In the genomic region with DNA sequence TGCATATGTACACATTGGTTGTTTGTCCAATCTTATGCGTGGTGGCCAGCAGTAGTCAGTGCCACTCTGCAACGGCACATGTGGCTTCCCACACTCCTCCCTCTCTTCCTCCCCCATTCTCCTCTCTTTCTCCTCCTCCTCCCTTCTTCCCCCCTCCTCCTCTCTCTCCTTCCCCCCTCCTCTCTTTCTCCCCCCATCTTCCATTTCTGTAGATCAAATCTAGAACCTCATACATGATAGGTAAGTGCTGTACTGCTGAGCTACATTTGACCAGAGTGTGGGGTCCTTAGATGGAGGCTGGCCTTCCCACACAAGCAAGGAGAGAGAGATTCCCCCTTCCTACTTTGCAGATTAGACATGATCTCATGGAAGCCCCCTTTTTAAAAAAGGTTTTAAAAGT, we compare ENCODE assay signal across 10 mouse cellular contexts. TPM values are rescaled to one million over a fixed set of nuclear protein-coding genes. Genes with fewer than 3 reads are reported as not detected.
A peak's percentile ranks its signal among the peaks of the same experiment; 100 is the strongest.
DNase-seq lines count a peak whose midpoint lies in the region; TF ChIP-seq lines count a peak whose summit lies in the region.
"Had no signal": no experiment of that assay in that cellular context is flagged by ENCODE, and none has a peak within 500 bp of the region (broad histone marks: within the 10 kb centered on the region; RNA-seq: fewer than 3 reads in every experiment).

No protein-coding gene starts in this region.

- TF ChIP-seq POLR2A in MEL (IDR thresholded peaks at IDR 0.05; ENCODE audit: control insufficient read depth in 1 of 2, insufficient read depth in 1 of 2, low read depth in 1 of 2, low read length in 2 of 2, poor library complexity in 1 of 2): no peak

- peaks cover 0 to 6% of the 10 kb centered on the region in 2 experiments; a peak in 1 of 4 replicates for H3K4me1 ChIP-seq in MEL (ENCODE audit: control insufficient read depth in 1 of 2, insufficient read depth in 2 of 2, low read length in 2 of 2)

- peaks cover 0 to 5% of the 10 kb centered on the region in 2 experiments; a peak in 1 of 4 replicates for H3K36me3 ChIP-seq in MEL (ENCODE audit: control insufficient read depth in 1 of 2, insufficient read depth in 2 of 2, low read length in 2 of 2)
- H3K36me3 ChIP-seq: G1E had no signal

- no peaks in the 10 kb centered on the region for H3K79me2 ChIP-seq in MEL (ENCODE audit: control insufficient read depth, insufficient read depth, low read length, poor library complexity)

- no peak for TF ChIP-seq CTCF in MEL (IDR thresholded peaks at IDR 0.05 in 2 of 3, conservative IDR thresholded peaks at IDR 0.05 in 1 of 3; ENCODE audit: control insufficient read depth in 1 of 3, insufficient read depth in 1 of 3, low read depth in 2 of 3, low read length in 3 of 3, poor library complexity in 1 of 3, severe bottlenecking in 1 of 3)

- no peaks in the 10 kb centered on the region for H3K9me3 ChIP-seq in MEL (replicated peaks; ENCODE audit: insufficient read depth, low read length)
- H3K9me3 ChIP-seq: G1E had no signal

- peak overlapping the region; percentile 53 for H3K9ac ChIP-seq in MEL (ENCODE audit: control insufficient read depth, low read depth, low read length, poor library complexity, severe bottlenecking)

- TF ChIP-seq RAD21 in MEL (IDR thresholded peaks at IDR 0.05; ENCODE audit: low read depth, low read length): no peak

- H3K4me3 ChIP-seq in MEL (ENCODE audit: control insufficient read depth in 1 of 2, insufficient read depth in 1 of 2, low read depth in 2 of 2, low read length in 2 of 2): no peak overlapping the region

- H3K27ac ChIP-seq in MEL (ENCODE audit: control insufficient read depth, low read depth, low read length): peak overlapping the region; percentile 72

- no peak for TF ChIP-seq EP300 in MEL (IDR thresholded peaks at IDR 0.05; ENCODE audit: low read depth in 1 of 2, low read length in 2 of 2)

- DNase-seq in heart, adult 11 months: peak; percentile 18
- DNase-seq in heart, adult 8-10 months (ENCODE audit: low spot score): no peak
- DNase-seq in MEL (ENCODE audit: low read depth, low spot score): peak; percentile 65
- DNase-seq in c-Kit-positive CD71-positive TER-119-positive erythroid progenitor cells, embryonic 14.5 days (ENCODE audit: low spot score): no peak

- peaks cover 1 to 7% of the 10 kb centered on the region in 2 experiments; a peak in 1 of 4 replicates for H3K27me3 ChIP-seq in MEL (ENCODE audit: control insufficient read depth in 1 of 2, insufficient read depth in 2 of 2, low read length in 2 of 2)

TF ChIP-seq in MEL, 35 proteins besides CTCF, POLR2A, EP300 and RAD21:
- TF ChIP-seq MYB (IDR thresholded peaks at IDR 0.05; ENCODE audit: low read depth, low read length) (no peak), MAZ (IDR thresholded peaks at IDR 0.05; ENCODE audit: low read depth, low read length) (peak; percentile 63; the same call in 1 of the 2 replicates)

RNA-seq across cellular contexts. Expression of gene Aldh3a1, which starts 14.6 kb away (rescaled TPM):
- 1 to 10 TPM; 1.2 to 1.8 (median 1.5) TPM for total RNA-seq in heart, adult 8-10 months (2022)
- 0.08 TPM in 1 of 2 replicates, not detected in the other for total RNA-seq in MEL (2012; rRNA removed)
- not detected for polyA plus RNA-seq in MEL (2012; ENCODE audit: insufficient read depth in 1 of 2, insufficient read length in 2 of 2, low read depth in 1 of 2, low replicate concordance in 2 of 2, missing spikeins in 1 of 2)
- total RNA-seq: adrenal gland, postnatal 14 days; adrenal gland, postnatal 4 days had no signal
- polyA plus RNA-seq: activated CD4-positive, CD25-positive, alpha-beta regulatory T cell, adult 4 months; CD4-positive, CD25-positive, alpha-beta regulatory T cell, adult 4 months; G1E; Patski had no signal

RNA-seq across cellular contexts. Expression of gene Usp22, which starts 17.9 kb away (rescaled TPM):
- total RNA-seq in heart, adult 8-10 months (2022): 10 to 100 TPM; 29.3 to 38.2 (median 30.3) TPM
- 36.5 and 37.1 TPM in 2 replicates for total RNA-seq in MEL (2012; rRNA removed)
- polyA plus RNA-seq in MEL (2012; ENCODE audit: insufficient read depth in 1 of 2, insufficient read length in 2 of 2, low read depth in 1 of 2, low replicate concordance in 2 of 2, missing spikeins in 1 of 2): 100 to 1,000 TPM in 1 of 2 experiments, 10 to 100 TPM in 1; 36.9 to 646 TPM

Comparison
In these comparisons a context has a peak if more than half of its experiments do, and no peak if none do; other contexts are left out.
1. DNase-seq: peak in heart, adult 11 months (single experiment) and MEL (single experiment); none in heart, adult 8-10 months (single experiment) and c-Kit-positive CD71-positive TER-119-positive erythroid progenitor cells, embryonic 14.5 days (single experiment).